Mouse (Mus musculus): Measurements from ENCODE around the gene Gabrr3. TPM values are rescaled to one million over a fixed set of nuclear protein-coding genes. Genes with fewer than 3 reads are reported as not detected.

Gabrr3 gene
- total and polyA plus RNA-seq, 2 experiments from 2014 or later: not detected

DNA sequence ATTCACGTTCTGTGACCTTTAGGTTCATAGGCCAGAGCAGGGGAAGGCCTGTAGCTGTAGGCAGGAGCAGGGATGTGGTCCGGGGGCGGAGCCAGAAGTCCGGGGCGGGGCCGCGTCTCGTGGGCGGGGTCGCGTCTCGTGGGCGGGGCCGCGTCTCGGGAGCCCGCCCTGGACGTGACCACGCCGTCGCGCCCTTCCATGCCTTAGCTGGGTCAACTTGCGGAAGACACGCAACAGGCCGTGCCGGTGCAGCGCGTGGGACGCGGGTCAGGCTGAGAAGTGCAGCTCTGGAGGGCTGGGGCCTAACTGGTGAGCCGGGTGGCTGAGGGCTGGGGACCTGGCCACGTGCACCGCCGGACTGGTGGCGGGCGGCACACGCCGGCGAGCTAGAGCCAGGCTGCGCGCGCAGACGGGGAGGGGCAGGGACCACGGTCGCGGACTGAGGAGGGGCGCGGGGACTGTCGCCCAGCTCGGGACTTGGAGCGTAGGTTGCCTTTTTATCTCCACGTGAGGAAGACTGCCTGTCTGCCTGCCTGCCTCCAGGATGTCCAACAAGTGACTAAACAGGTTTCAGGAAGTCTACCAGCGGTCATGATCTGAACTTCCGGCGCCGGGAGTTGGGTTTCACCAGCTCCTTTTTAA lies 64.6 kb downstream of the Gabrr3 start, which contains the start of gene Riox2:
TSS of gene Riox2 (plus strand) at position 139 of the 642 bp plus-strand sequence.
- Histone ChIP-seq H3K4me2 (ENCODE audit: low read depth, low read length) (peak within 1 kb of the TSS; percentile 62), H3K4me1 (ENCODE audit: control insufficient read depth, insufficient read depth) (peaks cover 4% of the 10 kb centered on the region), H3K36me3 (replicated peaks; ENCODE audit: control insufficient read depth, insufficient read depth, low read length) (peaks cover 3% of the 10 kb centered on the region), H3K27ac (ENCODE audit: low read depth) (peak within 1 kb of the TSS; percentile 40), H3K4me3 (ENCODE audit: low read depth, low read length) (peak within 1 kb of the TSS; percentile 68), H3K9ac (replicated peaks; ENCODE audit: low read depth, low read length) (peak within 1 kb of the TSS; percentile 60), H3K9me3 (replicated peaks; ENCODE audit: control insufficient read depth, low read length) (no peaks in the 10 kb centered on the region), H3K27me3 (ENCODE audit: control insufficient read depth, insufficient read depth, low read length) (no peaks in the 10 kb centered on the region)
- TF ChIP-seq CTCF (IDR thresholded peaks at IDR 0.05; ENCODE audit: low read depth) (no peak), EP300 (IDR thresholded peaks at IDR 0.05; ENCODE audit: low read depth) (no peak)
- peak; percentile 43 for DNase-seq (ENCODE audit: low spot score)
- WGBS: 1% methylated on average over 56 of the region's 56 CpGs
- peak; percentile 91 for ATAC-seq (ENCODE audit: insufficient read depth, low read depth)

DNA sequence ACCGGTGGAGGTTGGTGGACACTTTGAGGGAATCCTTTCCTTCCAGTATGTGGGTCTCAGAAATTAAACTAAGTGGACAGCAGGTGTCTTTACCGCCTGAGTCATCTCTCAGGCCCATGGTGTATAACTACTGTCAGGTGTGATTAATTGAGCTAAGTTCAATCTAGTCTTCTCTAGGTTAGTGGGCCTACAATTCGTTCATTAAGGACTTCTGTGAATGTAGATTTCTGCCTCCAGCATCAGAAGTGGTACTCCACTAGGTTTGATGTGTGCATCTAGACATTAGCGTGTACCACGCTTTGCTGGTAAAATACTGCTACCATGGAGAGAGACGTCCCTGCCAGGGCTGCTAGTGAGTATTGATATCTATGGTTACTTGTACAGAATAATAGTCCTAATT lies 65.4 kb downstream of the Gabrr3 start:
- Histone ChIP-seq H3K9me3 (replicated peaks; ENCODE audit: control insufficient read depth, low read length) (no peaks in the 10 kb centered on the region), H3K36me3 (replicated peaks; ENCODE audit: control insufficient read depth, insufficient read depth, low read length) (peaks cover 10% of the 10 kb centered on the region), H3K27me3 (ENCODE audit: control insufficient read depth, insufficient read depth, low read length) (no peaks in the 10 kb centered on the region), H3K4me2 (ENCODE audit: low read depth, low read length) (peak overlapping the region; percentile 62), H3K27ac (ENCODE audit: low read depth) (no peak overlapping the region), H3K9ac (replicated peaks; ENCODE audit: low read depth, low read length) (peak overlapping the region; percentile 60; the same call in 1 of the 2 replicates), H3K4me3 (ENCODE audit: low read depth, low read length) (peak overlapping the region; percentile 68), H3K4me1 (ENCODE audit: control insufficient read depth, insufficient read depth) (peaks cover 4% of the 10 kb centered on the region)
- no peak for ATAC-seq (ENCODE audit: insufficient read depth, low read depth)
- DNase-seq (ENCODE audit: low spot score): no peak
- TF ChIP-seq CTCF (IDR thresholded peaks at IDR 0.05; ENCODE audit: low read depth): no peak
- WGBS: 45% methylated on average over 6 of the region's 6 CpGs

GRCm38 (mm10) chr16:59474788-59475187 lies 67.7 kb downstream of the Gabrr3 start:
- Histone ChIP-seq H3K4me1 (ENCODE audit: control insufficient read depth, insufficient read depth) (peaks cover 4% of the 10 kb centered on the region), H3K4me3 (ENCODE audit: low read depth, low read length) (no peak overlapping the region), H3K27ac (ENCODE audit: low read depth) (no peak overlapping the region), H3K36me3 (replicated peaks; ENCODE audit: control insufficient read depth, insufficient read depth, low read length) (peaks cover 30% of the 10 kb centered on the region), H3K27me3 (ENCODE audit: control insufficient read depth, insufficient read depth, low read length) (no peaks in the 10 kb centered on the region), H3K4me2 (ENCODE audit: low read depth, low read length) (no peak overlapping the region), H3K9ac (replicated peaks; ENCODE audit: low read depth, low read length) (no peak overlapping the region), H3K9me3 (replicated peaks; ENCODE audit: control insufficient read depth, low read length) (no peaks in the 10 kb centered on the region)
- DNase-seq (ENCODE audit: low spot score) (no peak), ATAC-seq (ENCODE audit: insufficient read depth, low read depth) (no peak)
- TF ChIP-seq EP300 (IDR thresholded peaks at IDR 0.05; ENCODE audit: low read depth) (no peak), CTCF (IDR thresholded peaks at IDR 0.05; ENCODE audit: low read depth) (peak; percentile 88)
- WGBS: 12% methylated on average over 1 of the region's 1 CpGs

DNA sequence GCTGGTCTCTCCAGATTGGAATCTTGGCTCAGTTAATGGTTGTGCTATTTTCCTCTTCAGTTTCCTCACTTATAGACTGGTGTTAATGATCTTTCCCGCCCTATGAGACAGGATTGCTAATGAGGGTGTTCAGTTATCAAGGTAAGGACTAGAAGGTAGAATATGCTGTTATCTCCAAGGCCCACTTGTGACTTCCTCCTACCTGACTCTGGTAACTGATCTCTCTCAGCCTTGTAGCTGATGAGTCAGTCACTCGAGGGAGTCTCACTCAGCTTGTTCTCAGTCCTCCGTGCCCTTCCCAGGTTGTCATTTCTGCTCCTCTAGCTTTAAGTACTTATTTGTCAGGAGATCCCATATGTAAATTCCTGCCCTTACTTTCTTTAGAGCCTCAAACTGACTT lies 70.8 kb downstream of the Gabrr3 start:
- peaks cover 59% of the 10 kb centered on the region for H3K36me3 ChIP-seq (replicated peaks; ENCODE audit: control insufficient read depth, insufficient read depth, low read length)
- H3K9ac ChIP-seq (replicated peaks; ENCODE audit: low read depth, low read length): no peak overlapping the region
- no peaks in the 10 kb centered on the region for H3K9me3 ChIP-seq (replicated peaks; ENCODE audit: control insufficient read depth, low read length)
- no peak for TF ChIP-seq EP300 (IDR thresholded peaks at IDR 0.05; ENCODE audit: low read depth)
- TF ChIP-seq CTCF (IDR thresholded peaks at IDR 0.05; ENCODE audit: low read depth): no peak
- H3K27ac ChIP-seq (ENCODE audit: low read depth): no peak overlapping the region
- H3K4me3 ChIP-seq (ENCODE audit: low read depth, low read length): no peak overlapping the region
- 79% methylated on average over 3 of the region's 3 CpGs for WGBS
- H3K4me1 ChIP-seq (ENCODE audit: control insufficient read depth, insufficient read depth): no peaks in the 10 kb centered on the region
- no peak for DNase-seq (ENCODE audit: low spot score)
- H3K27me3 ChIP-seq (ENCODE audit: control insufficient read depth, insufficient read depth, low read length): no peaks in the 10 kb centered on the region
- no peak for ATAC-seq (ENCODE audit: insufficient read depth, low read depth)
- no peak overlapping the region for H3K4me2 ChIP-seq (ENCODE audit: low read depth, low read length)

DNA sequence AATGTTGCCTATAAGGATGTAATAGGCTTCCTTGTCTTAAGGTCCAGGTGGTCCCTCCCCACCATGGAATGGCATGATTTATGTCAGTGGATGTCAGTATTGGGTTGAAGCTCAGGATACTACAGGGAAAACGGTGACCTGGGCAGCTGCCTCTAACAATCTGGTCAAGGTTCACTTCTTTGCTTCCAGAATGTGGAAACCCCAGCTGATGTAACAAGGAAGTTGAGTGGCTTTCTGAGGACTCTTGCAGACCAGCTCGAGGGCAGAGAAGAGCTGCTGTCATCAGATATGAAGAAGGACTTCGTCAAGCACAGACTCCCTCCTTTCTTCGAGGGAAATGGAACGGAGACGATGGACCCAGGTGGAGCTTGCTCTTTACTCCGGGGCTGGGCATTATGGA lies 80.1 kb downstream of the Gabrr3 start:
- Histone ChIP-seq H3K36me3 (replicated peaks; ENCODE audit: control insufficient read depth, insufficient read depth, low read length) (peaks cover 90% of the 10 kb centered on the region), H3K27ac (ENCODE audit: low read depth) (no peak overlapping the region), H3K4me1 (ENCODE audit: control insufficient read depth, insufficient read depth) (no peaks in the 10 kb centered on the region), H3K27me3 (ENCODE audit: control insufficient read depth, insufficient read depth, low read length) (no peaks in the 10 kb centered on the region), H3K9me3 (replicated peaks; ENCODE audit: control insufficient read depth, low read length) (no peaks in the 10 kb centered on the region), H3K9ac (replicated peaks; ENCODE audit: low read depth, low read length) (no peak overlapping the region), H3K4me3 (ENCODE audit: low read depth, low read length) (no peak overlapping the region), H3K4me2 (ENCODE audit: low read depth, low read length) (no peak overlapping the region)
- DNase-seq (ENCODE audit: low spot score) (no peak), ATAC-seq (ENCODE audit: insufficient read depth, low read depth) (no peak)
- TF ChIP-seq CTCF (IDR thresholded peaks at IDR 0.05; ENCODE audit: low read depth) (no peak), EP300 (IDR thresholded peaks at IDR 0.05; ENCODE audit: low read depth) (no peak)
- WGBS: 67% methylated on average over 7 of the region's 7 CpGs

Measured in heart, postnatal 0 days (tissue).